Mouse (Mus musculus) kidney, embryonic 16.5 days (tissue): Measurements from ENCODE around the gene Hipk1. TPM values are rescaled to one million over a fixed set of nuclear protein-coding genes. Genes with fewer than 3 reads are reported as not detected.

Source experiments
- ATAC-seq: fragments of 200-750 bp; cut with Nextera tagmentation; 2 replicates; pipeline ENCODE4 v1.8.0; 2017; ENCODE audit warnings: moderate TSS enrichment; ENCODE audit not compliant: low FRiP score, low TSS enrichment
- H3K27ac ChIP-seq: fragments of 300-500 bp; sonication (generic); 2 replicates; pipeline ENCODE4 v1.5.1; 2014; ENCODE audit warnings: low read length
- H3K27me3 ChIP-seq: fragments of 300-500 bp; sonication (generic); 2 replicates; pipeline ENCODE4 v1.6.1; 2014; ENCODE audit warnings: low read length, control low read depth, mixed read lengths; ENCODE audit not compliant: insufficient read depth
- H3K36me3 ChIP-seq: fragments of 300-500 bp; sonication (generic); 2 replicates; pipeline ENCODE4 v1.6.1; 2014; ENCODE audit warnings: low read length, control low read depth, mixed read lengths; ENCODE audit not compliant: insufficient read depth
- H3K4me1 ChIP-seq: fragments of 300-500 bp; sonication (generic); 2 replicates; pipeline ENCODE4 v1.6.1; 2014; ENCODE audit warnings: low read length, control low read depth, mixed read lengths; ENCODE audit not compliant: insufficient read depth
- H3K4me2 ChIP-seq: fragments of 300-500 bp; sonication (generic); replicated peaks from 2 replicates; pipeline ENCODE4 v1.6.1; 2014; ENCODE audit warnings: low read depth, low read length
- H3K4me3 ChIP-seq: fragments of 300-500 bp; sonication (generic); 2 replicates; pipeline ENCODE4 v1.5.1; 2014; ENCODE audit warnings: mild to moderate bottlenecking, low read length
- H3K9ac ChIP-seq: fragments of 300-500 bp; sonication (generic); replicated peaks from 2 replicates; pipeline ENCODE4 v1.6.1; 2014; ENCODE audit warnings: low read length
- H3K9me3 ChIP-seq: fragments of 300-500 bp; sonication (generic); 2 replicates; pipeline ENCODE4 v1.6.1; 2016; ENCODE audit warnings: low read length, control low read depth
- WGBS: fragments of 180-500 bp; shearing (Covaris S2); extraction: QIAGEN DNeasy Blood & Tissue Kit; methylation state at CpG from one replicate; pipeline ENCODE4 v1.1.7; 2014; 5-methylcytosine and 5-hydroxymethylcytosine counted together
- polyA plus RNA-seq: library from polyadenylated mRNA; unstranded; fragments of >200 nt; fragmentation: Nextera tagmentation; extraction: Ambion mirVana; gene quantifications from 2 replicates; pipeline ENCODE4 v1.2.1, GENCODE M21; 2015

Hipk1 gene
- polyA plus RNA-seq, 1 experiment from 2014 or later, result 11.3 TPM

- H3K36me3 ChIP-seq, result peaks cover 14% of the 10 kb centered on the region; the same call in 1 of the 2 replicates
- no peak overlapping the region for H3K9ac ChIP-seq
- no peak overlapping the region for H3K4me2 ChIP-seq
- 96% methylated on average over 3 of the region's 3 CpGs for WGBS
- H3K4me3 ChIP-seq, result no peak overlapping the region
- no peaks in the 10 kb centered on the region for H3K27me3 ChIP-seq
- ATAC-seq, result no peak
- 0 out of 2 replicates have a peak, but pooled peaks cover 4% of the 10 kb centered on the region for H3K4me1 ChIP-seq
- H3K9me3 ChIP-seq, result no peaks in the 10 kb centered on the region
- H3K27ac ChIP-seq, result no peak overlapping the region
Observed at GRCm38 (mm10) chr3:103780271-103780670, 11.1 kb downstream of the Hipk1 start.

DNA sequence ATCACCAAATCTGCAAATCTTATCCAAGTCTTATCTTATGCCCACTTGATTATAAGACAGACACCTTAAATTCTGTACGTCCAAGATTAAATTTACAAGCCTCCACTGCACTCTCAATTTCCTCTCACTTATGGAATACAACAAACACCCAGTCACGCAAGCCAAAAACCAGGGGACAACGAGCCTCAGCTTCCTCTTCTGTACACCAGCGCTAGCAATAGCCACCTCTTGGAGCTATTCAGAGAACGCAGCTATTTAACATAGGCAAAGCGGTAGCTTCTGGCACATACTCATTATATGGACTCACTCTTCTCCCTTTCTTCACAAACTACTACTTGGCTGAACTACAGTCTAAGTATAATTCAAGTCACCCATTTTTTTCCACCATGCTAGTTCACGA lies 12.2 kb downstream of the Hipk1 start:
- no peak for ATAC-seq
- WGBS, result 88% methylated on average over 7 of the region's 7 CpGs

DNA sequence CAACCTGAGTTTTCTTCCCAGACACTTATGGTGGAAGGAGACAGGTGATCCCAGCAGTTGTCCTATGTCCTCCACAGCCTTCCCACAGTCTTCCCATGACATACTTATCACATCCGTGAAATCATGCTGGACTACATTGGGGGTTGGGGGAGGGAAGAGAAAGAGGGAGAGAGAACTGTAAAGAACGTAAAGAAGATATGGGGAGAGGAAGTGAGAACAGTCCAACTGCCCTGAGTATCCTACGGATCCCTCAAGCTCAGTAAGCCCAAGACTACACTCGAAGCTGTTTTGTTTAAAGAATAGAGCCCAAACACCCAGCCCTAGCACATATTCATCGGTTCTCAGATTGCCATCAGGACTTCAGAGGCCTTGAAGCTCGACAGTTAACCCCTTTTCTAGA lies 12.7 kb downstream of the Hipk1 start:
- 78% methylated on average over 6 of the region's 6 CpGs for WGBS
- H3K9ac ChIP-seq, result no peak overlapping the region
- peaks cover 2% of the 10 kb centered on the region for H3K4me1 ChIP-seq
- no peak for ATAC-seq
- H3K27me3 ChIP-seq, result no peaks in the 10 kb centered on the region
- no peak overlapping the region for H3K27ac ChIP-seq
- no peak overlapping the region for H3K4me2 ChIP-seq
- no peak overlapping the region for H3K4me3 ChIP-seq
- H3K9me3 ChIP-seq, result no peaks in the 10 kb centered on the region
- H3K36me3 ChIP-seq, result peaks cover 14% of the 10 kb centered on the region; the same call in 1 of the 2 replicates

More for the DNA sequence above, 12.2 kb downstream of the Hipk1 start:
- H3K9ac ChIP-seq, result no peak overlapping the region
- peaks cover 14% of the 10 kb centered on the region; the same call in 1 of the 2 replicates for H3K36me3 ChIP-seq
- no peak overlapping the region for H3K4me3 ChIP-seq
- no peak overlapping the region for H3K4me2 ChIP-seq
- H3K4me1 ChIP-seq, result no peaks in the 10 kb centered on the region
- no peaks in the 10 kb centered on the region for H3K9me3 ChIP-seq
- no peak overlapping the region for H3K27ac ChIP-seq
- H3K27me3 ChIP-seq, result no peaks in the 10 kb centered on the region

DNA sequence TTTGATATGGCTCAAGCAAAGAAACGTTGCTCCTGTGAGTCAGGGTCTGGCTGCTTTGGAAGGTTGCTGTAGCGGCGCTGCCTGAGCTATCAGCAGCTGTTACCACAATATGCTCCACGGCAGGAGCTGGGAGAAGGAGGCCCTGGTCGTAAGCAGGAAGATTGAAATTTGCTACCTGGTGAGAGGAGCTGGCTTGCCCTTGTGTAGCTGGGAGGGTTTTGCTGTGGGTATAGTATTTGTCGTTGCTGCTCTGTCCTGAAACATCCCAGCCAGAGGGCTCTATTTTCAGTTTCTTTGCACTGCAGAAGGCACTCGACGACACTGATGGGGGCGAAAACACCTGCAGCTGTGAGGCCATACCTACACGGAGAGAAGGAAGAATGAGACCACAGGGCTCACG lies 13.4 kb downstream of the Hipk1 start:
- Histone ChIP-seq H3K36me3 (peaks cover 14% of the 10 kb centered on the region; the same call in 1 of the 2 replicates), H3K9ac (no peak overlapping the region), H3K9me3 (no peaks in the 10 kb centered on the region), H3K4me3 (no peak overlapping the region), H3K4me2 (no peak overlapping the region), H3K27me3 (no peaks in the 10 kb centered on the region), H3K4me1 (peaks cover 10% of the 10 kb centered on the region), H3K27ac (no peak overlapping the region)
- 89% methylated on average over 11 of the region's 11 CpGs for WGBS
- no peak for ATAC-seq

GRCm38 (mm10) chr3:103774009-103774408 lies 17.4 kb downstream of the Hipk1 start:
- Histone ChIP-seq H3K9me3 (no peaks in the 10 kb centered on the region), H3K4me2 (no peak overlapping the region), H3K27ac (no peak overlapping the region), H3K4me1 (peaks cover 32% of the 10 kb centered on the region), H3K27me3 (no peaks in the 10 kb centered on the region), H3K4me3 (no peak overlapping the region), H3K36me3 (peaks cover 19% of the 10 kb centered on the region; the same call in 1 of the 2 replicates), H3K9ac (no peak overlapping the region)
- no peak for ATAC-seq
- WGBS, result 83% methylated on average over 15 of the region's 15 CpGs

DNA sequence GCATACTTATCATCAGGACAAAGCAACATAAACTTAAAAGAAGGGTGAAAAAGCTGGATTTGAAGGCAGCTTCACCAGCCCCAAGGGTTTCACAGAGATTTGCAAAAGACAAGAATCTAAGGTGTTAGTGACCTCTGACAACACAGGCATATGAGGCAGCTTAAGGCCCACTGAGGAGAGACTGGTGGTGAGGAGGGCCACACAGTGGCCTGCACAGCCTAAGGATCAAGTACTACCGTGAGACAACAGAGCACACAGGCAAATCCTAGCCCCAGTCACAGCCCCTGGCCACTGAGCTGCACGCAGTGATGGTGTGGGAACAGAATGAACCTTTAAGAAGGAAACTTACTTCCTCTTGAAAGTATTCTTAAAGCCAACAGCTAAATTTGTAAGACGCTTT lies 17.9 kb downstream of the Hipk1 start:
- Histone ChIP-seq H3K9me3 (no peaks in the 10 kb centered on the region), H3K27ac (peak overlapping the region; percentile 74), H3K4me3 (no peak overlapping the region), H3K4me2 (no peak overlapping the region), H3K4me1 (peaks cover 32% of the 10 kb centered on the region), H3K36me3 (peaks cover 23% of the 10 kb centered on the region; the same call in 1 of the 2 replicates), H3K9ac (0 out of 2 replicates have a peak overlapping the region, but pooled peaks have one; percentile 35), H3K27me3 (no peaks in the 10 kb centered on the region)
- no peak for ATAC-seq
- 78% methylated on average over 3 of the region's 3 CpGs for WGBS

- no peak for ATAC-seq
- H3K27ac ChIP-seq, result peak overlapping the region; percentile 74
- 54% methylated on average over 4 of the region's 4 CpGs for WGBS
Observed at GRCm38 (mm10) chr3:103772846-103773245, 18.5 kb downstream of the Hipk1 start.

GRCm38 (mm10) chr3:103771531-103772130 lies 19.7 kb downstream of the Hipk1 start:
- H3K4me2 ChIP-seq, result no peak overlapping the region
- H3K9me3 ChIP-seq, result no peaks in the 10 kb centered on the region
- peaks cover 32% of the 10 kb centered on the region for H3K4me1 ChIP-seq
- H3K36me3 ChIP-seq, result 0 out of 2 replicates have a peak, but pooled peaks cover 13% of the 10 kb centered on the region
- H3K27me3 ChIP-seq, result no peaks in the 10 kb centered on the region
- ATAC-seq, result no peak
- no peak overlapping the region for H3K9ac ChIP-seq
- H3K27ac ChIP-seq, result peak overlapping the region; percentile 41; the same call in 1 of the 2 replicates
- WGBS, result 58% methylated on average over 9 of the region's 9 CpGs
- H3K4me3 ChIP-seq, result no peak overlapping the region

More at GRCm38 (mm10) chr3:103772846-103773245, 18.5 kb downstream of the Hipk1 start:
- H3K36me3 ChIP-seq, result peaks cover 24% of the 10 kb centered on the region; the same call in 1 of the 2 replicates
- no peak overlapping the region for H3K9ac ChIP-seq
- no peak overlapping the region for H3K4me3 ChIP-seq
- no peak overlapping the region for H3K4me2 ChIP-seq
- H3K4me1 ChIP-seq, result peaks cover 32% of the 10 kb centered on the region
- no peaks in the 10 kb centered on the region for H3K9me3 ChIP-seq
- H3K27me3 ChIP-seq, result no peaks in the 10 kb centered on the region

GRCm38 (mm10) chr3:103766789-103767188 lies 24.6 kb downstream of the Hipk1 start:
- Histone ChIP-seq H3K4me2 (no peak overlapping the region), H3K9ac (no peak overlapping the region), H3K27ac (no peak overlapping the region), H3K9me3 (no peaks in the 10 kb centered on the region), H3K4me1 (peaks cover 11% of the 10 kb centered on the region; the same call in 1 of the 2 replicates), H3K36me3 (peaks cover 34% of the 10 kb centered on the region; the same call in 1 of the 2 replicates), H3K27me3 (no peaks in the 10 kb centered on the region), H3K4me3 (no peak overlapping the region)
- ATAC-seq, result no peak
- 78% methylated on average over 3 of the region's 3 CpGs for WGBS

GRCm38 (mm10) chr3:103759261-103759970 lies 31.9 kb downstream of the Hipk1 start:
- H3K9me3 ChIP-seq, result no peaks in the 10 kb centered on the region
- H3K36me3 ChIP-seq, result peaks cover 59% of the 10 kb centered on the region
- H3K27me3 ChIP-seq, result no peaks in the 10 kb centered on the region
- no peak overlapping the region for H3K4me2 ChIP-seq
- H3K27ac ChIP-seq, result no peak overlapping the region
- H3K9ac ChIP-seq, result no peak overlapping the region
- no peak overlapping the region for H3K4me3 ChIP-seq
- WGBS, result 73% methylated on average over 5 of the region's 5 CpGs
- no peak for ATAC-seq
- H3K4me1 ChIP-seq, result no peaks in the 10 kb centered on the region
